Mouse (Mus musculus) liver, adult 2 months (tissue): ENCODE measurements around the gene Rela.

Experiments
- CTCF ChIP-seq: fragments of 200-500 bp; IDR thresholded peaks from 2 replicates; pipeline ENCODE4 v1.5.1; 2011; ENCODE audit warnings: low read depth, low read length, control low read depth
- POLR2A ChIP-seq: fragments of 200-500 bp; IDR thresholded peaks from 2 replicates; pipeline ENCODE4 v1.6.1; 2011; ENCODE audit warnings: low read length, control low read depth; ENCODE audit not compliant: insufficient read depth; ENCODE audit errors: extremely low read depth

DNA sequence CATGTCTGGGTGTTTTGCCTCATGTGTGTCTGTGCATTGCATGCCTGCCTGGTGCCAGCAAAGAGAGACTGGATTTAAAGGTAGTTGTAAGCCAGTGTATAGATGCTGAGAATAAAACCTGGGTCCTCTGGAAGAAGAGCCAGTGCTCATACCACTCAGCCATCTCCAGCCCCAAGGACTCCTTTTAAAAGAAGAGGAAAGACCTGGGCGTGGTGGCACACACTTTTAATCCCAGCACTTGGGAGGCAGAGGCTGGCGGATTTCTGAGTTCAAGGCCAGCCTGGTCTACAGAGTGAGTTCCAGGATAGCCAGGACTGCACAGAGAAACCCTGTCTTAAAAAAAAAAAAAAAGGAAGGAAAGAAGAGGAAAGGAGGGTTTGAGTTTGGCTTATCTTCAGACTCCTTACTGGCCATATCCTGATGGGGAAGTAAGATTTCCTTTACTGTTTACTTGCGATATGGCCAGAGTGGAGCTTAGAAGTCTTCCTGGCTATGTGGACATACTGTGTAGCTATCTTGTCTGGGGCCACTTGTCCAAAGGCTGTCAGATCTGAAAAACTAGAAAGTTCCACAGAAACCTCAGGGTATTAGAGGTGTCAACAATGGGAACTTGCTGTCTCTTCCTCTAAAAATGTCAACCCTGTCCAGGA lies 24.4 kb upstream of the Rela start:
- TF ChIP-seq POLR2A (no peak), CTCF (no peak)
